Mouse (Mus musculus) cerebellum, postnatal 36 days (tissue): Measurements from ENCODE around the gene Lsg1.
A peak's percentile ranks its signal among the peaks of the same experiment; 100 is the strongest.

Experiments used
- DNase-seq, 2 experiments: peaks; one replicate each; pipeline ENCODE4 v3.0.0; 2021 to 2022; ENCODE audit warnings: mixed read lengths in 2 of 2

The Lsg1 gene

GRCm38 (mm10) chr16:30516993-30517392 is 70.4 kb downstream of the Lsg1 start:
- no peak for DNase-seq

GRCm38 (mm10) chr16:30515418-30515817 is 72.0 kb downstream of the Lsg1 start:
- no peak for DNase-seq

GRCm38 (mm10) chr16:30513050-30514024 is 74.1 kb downstream of the Lsg1 start:
- no peak for DNase-seq

GRCm38 (mm10) chr16:30512375-30513049 is 74.9 kb downstream of the Lsg1 start:
- DNase-seq = no peak

GRCm38 (mm10) chr16:30511563-30512340 is 75.6 kb downstream of the Lsg1 start:
- no peak for DNase-seq

GRCm38 (mm10) chr16:30510504-30511451 is 76.6 kb downstream of the Lsg1 start:
- DNase-seq = peak; percentile 85 to 89
